Mouse (Mus musculus): ENCODE measurements around the gene Zfp984. TPM values are rescaled to one million over a fixed set of nuclear protein-coding genes. Genes with fewer than 3 reads are reported as not detected.

Zfp984 gene
- polyA plus RNA-seq, 1 experiment, result 8.7 TPM

Other genes with a start within 250 kb of the Zfp984 start
- 2.2 and 2.7 TPM in 2 replicates for gene Zfp979, start 167.3 kb downstream of the Zfp984 start, polyA plus RNA-seq (2012; rRNA removed)
- not detected in 2 replicates for gene Zfp534, start 107.2 kb downstream of the Zfp984 start, polyA plus RNA-seq (2012; rRNA removed)
- 5.5 and 6.2 TPM in 2 replicates for gene Zfp933, start 38.6 kb upstream of the Zfp984 start, polyA plus RNA-seq (2012; rRNA removed)
- 43.3 and 57.4 TPM in 2 replicates for gene Miip, start 59.0 kb upstream of the Zfp984 start, polyA plus RNA-seq (2012; rRNA removed)
- 6.8 and 7.6 TPM in 2 replicates for gene Fv1, start 59.2 kb upstream of the Zfp984 start, polyA plus RNA-seq (2012; rRNA removed)
- 49.7 and 68.9 TPM in 2 replicates for gene Mfn2, start 94.9 kb upstream of the Zfp984 start, polyA plus RNA-seq (2012; rRNA removed)
- 42.5 and 50.1 TPM in 2 replicates for gene Plod1, start 127.0 kb upstream of the Zfp984 start, polyA plus RNA-seq (2012; rRNA removed)
- gene 2510039O18Rik, start 131.1 kb upstream of the Zfp984 start, polyA plus RNA-seq (2012; rRNA removed), result 47.0 and 48.2 TPM in 2 replicates
- 0.09 TPM in 1 of 2 replicates, not detected in the other for gene Nppb, start 176.0 kb upstream of the Zfp984 start, polyA plus RNA-seq (2012; rRNA removed)
- 0.19 and 0.41 TPM in 2 replicates for gene Nppa, start 190.9 kb upstream of the Zfp984 start, polyA plus RNA-seq (2012; rRNA removed)
- 8.5 and 9.6 TPM in 2 replicates for gene Clcn6, start 229.0 kb upstream of the Zfp984 start, polyA plus RNA-seq (2012; rRNA removed)
- 24.7 and 29.1 TPM in 2 replicates for gene Mthfr, start 229.3 kb upstream of the Zfp984 start, polyA plus RNA-seq (2012; rRNA removed)